Comparison of ENCODE assay signal across 8 mouse cellular contexts in the genomic region with DNA sequence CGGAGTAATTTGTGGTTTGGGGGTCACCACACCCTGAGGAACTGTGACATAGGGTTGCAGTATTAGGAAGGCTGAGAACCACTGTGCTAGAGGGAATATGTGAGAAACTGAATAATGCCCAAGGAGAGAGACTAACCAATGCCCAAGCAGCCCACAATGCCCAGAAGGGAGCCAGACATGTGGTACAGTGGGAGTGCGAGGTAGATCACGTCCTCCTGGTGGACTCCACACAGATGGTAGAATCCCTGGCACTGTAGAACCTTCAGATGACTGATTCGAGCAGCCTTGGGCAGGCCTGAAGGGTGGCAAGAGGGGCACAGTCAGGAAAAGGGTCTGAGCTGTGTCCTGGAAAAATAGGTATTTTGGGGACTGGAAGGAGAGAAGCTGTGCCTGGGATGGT. TPM values are rescaled to one million over a fixed set of nuclear protein-coding genes. Genes with fewer than 3 reads are reported as not detected.
DNase-seq lines count a peak whose midpoint lies in the region; ATAC-seq and TF ChIP-seq lines count a peak whose summit lies in the region.

No protein-coding gene starts in this region.

- peak overlapping the region; percentile 71; the same call in 1 of the 2 replicates for H3K4me3 ChIP-seq in kidney, embryonic 16.5 days (ENCODE audit: low read length)
- H3K4me3 ChIP-seq in forebrain, embryonic 10.5 days: peak overlapping the region; percentile 75
- peak overlapping the region; percentile 80 for H3K4me3 ChIP-seq in hindbrain, embryonic 16.5 days (ENCODE audit: low read length)
- H3K4me3 ChIP-seq in neural tube, embryonic 12.5 days: peak overlapping the region; percentile 65; the same call in 1 of the 2 replicates
- no peak overlapping the region for H3K4me3 ChIP-seq in cerebellum, adult 2 months (replicated peaks; ENCODE audit: insufficient read depth, low read depth, low read length)

- H3K9me3 ChIP-seq in kidney, embryonic 16.5 days (ENCODE audit: low read length): no peaks in the 10 kb centered on the region
- H3K9me3 ChIP-seq in forebrain, embryonic 10.5 days: no peaks in the 10 kb centered on the region
- H3K9me3 ChIP-seq in hindbrain, embryonic 16.5 days (ENCODE audit: control insufficient read depth, low read length): no peaks in the 10 kb centered on the region
- H3K9me3 ChIP-seq in neural tube, embryonic 12.5 days: no peaks in the 10 kb centered on the region

- TF ChIP-seq CTCF in cerebellum, adult 2 months (IDR thresholded peaks at IDR 0.05; ENCODE audit: borderline replicate concordance, insufficient read depth, low read depth, low read length): no peak

- no peaks in the 10 kb centered on the region for H3K27me3 ChIP-seq in kidney, embryonic 16.5 days (ENCODE audit: insufficient read depth, low read length)
- H3K27me3 ChIP-seq in forebrain, embryonic 10.5 days (ENCODE audit: poor library complexity, severe bottlenecking): peaks cover 28% of the 10 kb centered on the region
- H3K27me3 ChIP-seq in hindbrain, embryonic 16.5 days (replicated peaks; ENCODE audit: control insufficient read depth, insufficient read depth, low read length): no peaks in the 10 kb centered on the region
- H3K27me3 ChIP-seq in neural tube, embryonic 12.5 days (replicated peaks): no peaks in the 10 kb centered on the region
- H3K27me3 ChIP-seq in cerebellum, adult 2 months (ENCODE audit: control insufficient read depth, insufficient read depth, low read length): no peaks in the 10 kb centered on the region

- H3K9ac ChIP-seq in kidney, embryonic 16.5 days (replicated peaks; ENCODE audit: low read length): peak overlapping the region; percentile 81; the same call in 1 of the 2 replicates
- peak overlapping the region; percentile 95 for H3K9ac ChIP-seq in hindbrain, embryonic 16.5 days (ENCODE audit: low read depth, low read length)
- H3K9ac ChIP-seq in neural tube, embryonic 12.5 days: peak overlapping the region; percentile 81; the same call in 1 of the 2 replicates

- no peak overlapping the region for H3K27ac ChIP-seq in kidney, embryonic 16.5 days (ENCODE audit: low read length)
- H3K27ac ChIP-seq in forebrain, embryonic 10.5 days: no peak overlapping the region
- no peak overlapping the region for H3K27ac ChIP-seq in hindbrain, embryonic 16.5 days (ENCODE audit: low read depth, low read length)
- H3K27ac ChIP-seq in neural tube, embryonic 12.5 days: no peak overlapping the region
- no peak overlapping the region for H3K27ac ChIP-seq in cerebellum, adult 2 months (ENCODE audit: insufficient read depth, low read length)

- no peak for ATAC-seq in kidney, embryonic 16.5 days (ENCODE audit: low FRiP score, low TSS enrichment)
- ATAC-seq in hindbrain, embryonic 16.5 days: peak; percentile 1; the same call in 1 of the 2 replicates
- no peak for ATAC-seq in neural tube, embryonic 12.5 days (ENCODE audit: low FRiP score, low read depth)

- peak overlapping the region; percentile 97 for H3K4me2 ChIP-seq in kidney, embryonic 16.5 days (replicated peaks; ENCODE audit: low read depth, low read length)
- H3K4me2 ChIP-seq in hindbrain, embryonic 16.5 days (ENCODE audit: low read length): peak overlapping the region; percentile 92
- H3K4me2 ChIP-seq in neural tube, embryonic 12.5 days (replicated peaks): peak overlapping the region; percentile 98

- TF ChIP-seq POLR2A in cerebellum, adult 2 months (IDR thresholded peaks at IDR 0.05; ENCODE audit: borderline replicate concordance, insufficient read depth, low read length): no peak

- H3K36me3 ChIP-seq in kidney, embryonic 16.5 days (ENCODE audit: insufficient read depth, low read length): peaks cover 29% of the 10 kb centered on the region
- H3K36me3 ChIP-seq in forebrain, embryonic 10.5 days (replicated peaks): peaks cover 67% of the 10 kb centered on the region
- H3K36me3 ChIP-seq in hindbrain, embryonic 16.5 days (ENCODE audit: control insufficient read depth, insufficient read depth, low read length): peaks cover 26% of the 10 kb centered on the region
- H3K36me3 ChIP-seq in neural tube, embryonic 12.5 days: peaks cover 47% of the 10 kb centered on the region

- DNase-seq in kidney, postnatal 25 days: no peak
- DNase-seq in forebrain, embryonic 10.5 days (ENCODE audit: extremely low spot score, low spot score): no peak
- no peak for DNase-seq in frontal cortex, postnatal 14 days (ENCODE audit: low spot score in 2 of 2)
- DNase-seq in cerebellum, adult 2 months: no peak
- DNase-seq in cerebellum, postnatal 14 days: no peak

- WGBS in kidney, embryonic 16.5 days: 79% methylated on average over 4 of the region's 4 CpGs
- WGBS in forebrain, embryonic 10.5 days: 79% methylated on average over 4 of the region's 4 CpGs
- WGBS in hindbrain, embryonic 16.5 days: 65% methylated on average over 4 of the region's 4 CpGs
- WGBS in neural tube, embryonic 12.5 days: 84% methylated on average over 4 of the region's 4 CpGs
- WGBS in cerebellum, adult 2 months: 54% methylated on average over 4 of the region's 4 CpGs

- H3K4me1 ChIP-seq in kidney, embryonic 16.5 days (ENCODE audit: insufficient read depth, low read length): peaks cover 40% of the 10 kb centered on the region
- H3K4me1 ChIP-seq in forebrain, embryonic 10.5 days: peaks cover 62% of the 10 kb centered on the region
- peaks cover 36% of the 10 kb centered on the region for H3K4me1 ChIP-seq in hindbrain, embryonic 16.5 days (ENCODE audit: control insufficient read depth, insufficient read depth, low read depth, low read length)
- H3K4me1 ChIP-seq in neural tube, embryonic 12.5 days: peaks cover 33% of the 10 kb centered on the region
- H3K4me1 ChIP-seq in cerebellum, adult 2 months (ENCODE audit: control insufficient read depth, insufficient read depth, low read length): peaks cover 6% of the 10 kb centered on the region

RNA-seq across cellular contexts. Expression of gene Slc27a3, which starts 1.5 kb away (rescaled TPM):
- 15.7 and 18.3 TPM in 2 replicates for polyA plus RNA-seq in kidney, embryonic 16.5 days (2015; fragmentation: Nextera tagmentation; extraction: Ambion mirVana)
- polyA plus RNA-seq in forebrain, embryonic 10.5 days (2016; fragmentation: Nextera tagmentation; extraction: Ambion mirVana): 18.8 and 20.9 TPM in 2 replicates
- 30.1 and 30.8 TPM in 2 replicates for polyA plus RNA-seq in hindbrain, embryonic 16.5 days (2015; fragmentation: Nextera tagmentation; extraction: Ambion mirVana)
- 19.7 and 22.7 TPM in 2 replicates for polyA plus RNA-seq in neural tube, embryonic 12.5 days (2016; fragmentation: Nextera tagmentation; extraction: Ambion mirVana)
- 6.1 and 7.1 TPM in 2 replicates for polyA plus RNA-seq in cerebellum, adult 2 months (2012; rRNA removed)

RNA-seq across cellular contexts. Expression of gene Ints3, which starts 45.2 kb away (rescaled TPM):
- 32.7 and 33.3 TPM in 2 replicates for polyA plus RNA-seq in kidney, embryonic 16.5 days (2015; fragmentation: Nextera tagmentation; extraction: Ambion mirVana)
- 40.9 and 41.9 TPM in 2 replicates for polyA plus RNA-seq in forebrain, embryonic 10.5 days (2016; fragmentation: Nextera tagmentation; extraction: Ambion mirVana)
- 27.8 and 30.3 TPM in 2 replicates for polyA plus RNA-seq in hindbrain, embryonic 16.5 days (2015; fragmentation: Nextera tagmentation; extraction: Ambion mirVana)
- polyA plus RNA-seq in neural tube, embryonic 12.5 days (2016; fragmentation: Nextera tagmentation; extraction: Ambion mirVana): 38.1 and 40.5 TPM in 2 replicates
- 48.5 and 51.4 TPM in 2 replicates for polyA plus RNA-seq in cerebellum, adult 2 months (2012; rRNA removed)
